Mouse (Mus musculus) brain, embryonic 14.5 days (tissue): Measurements from ENCODE around the gene C1qtnf1.

ENCODE experiments used
- CTCF ChIP-seq: fragments of 200-500 bp; IDR thresholded peaks from 2 replicates; pipeline ENCODE4 v1.5.1; 2012; ENCODE audit warnings: inconsistent platforms, mild to moderate bottlenecking, moderate library complexity, borderline replicate concordance; ENCODE audit not compliant: insufficient read depth, insufficient read length; ENCODE audit errors: extremely low read depth
- POLR2A ChIP-seq: fragments of 200-500 bp; IDR thresholded peaks from 2 replicates; pipeline ENCODE4 v1.6.1; 2012; ENCODE audit warnings: mild to moderate bottlenecking, inconsistent platforms, borderline replicate concordance; ENCODE audit not compliant: poor library complexity, insufficient read depth, insufficient read length, severe bottlenecking; ENCODE audit errors: extremely low read depth

GRCm38 (mm10) chr11:118418834-118419504 lies 9.0 kb upstream of the C1qtnf1 start, which contains the start of gene Cant1:
- TF ChIP-seq POLR2A (peak; percentile 98), CTCF (no peak)
